Mouse (Mus musculus) spleen, adult 2 months (tissue): Measurements from ENCODE around the gene Hist1h2af. TPM values are rescaled to one million over a fixed set of nuclear protein-coding genes. Genes with fewer than 3 reads are reported as not detected.

Experiments used
- DNase-seq, 2 experiments: peaks; one replicate each; pipeline versions ENCODE4 v3.0.0 to v3.0.0-alpha.2; 2012 to 2021; ENCODE audit warnings: low spot score in 2 of 2, low read depth in 1 of 2
- H3K27ac ChIP-seq: fragments of 200-500 bp; 2 replicates; pipeline ENCODE4 v1.5.1; 2012; ENCODE audit warnings: low read length, inconsistent platforms; ENCODE audit not compliant: insufficient read depth
- H3K27me3 ChIP-seq: fragments of 200-500 bp; 2 replicates; pipeline ENCODE4 v1.6.1; 2012; ENCODE audit warnings: mild to moderate bottlenecking, moderate library complexity, low read length, inconsistent platforms; ENCODE audit not compliant: control insufficient read depth, insufficient read depth
- H3K36me3 ChIP-seq: fragments of 200-500 bp; 2 replicates; pipeline ENCODE4 v1.6.1; 2012; ENCODE audit warnings: mild to moderate bottlenecking, low read length, inconsistent platforms; ENCODE audit not compliant: control insufficient read depth, insufficient read depth
- H3K4me1 ChIP-seq: fragments of 200-500 bp; 2 replicates; pipeline ENCODE4 v1.6.1; 2011; ENCODE audit warnings: inconsistent platforms; ENCODE audit not compliant: control insufficient read depth, insufficient read depth, insufficient read length
- H3K4me3 ChIP-seq: fragments of 200-500 bp; 2 replicates; pipeline ENCODE4 v1.5.1; 2011; ENCODE audit warnings: mild to moderate bottlenecking, inconsistent platforms; ENCODE audit not compliant: insufficient read depth, insufficient read length; ENCODE audit errors: extremely low read depth
- CTCF ChIP-seq: fragments of 200-500 bp; IDR thresholded peaks from 2 replicates; pipeline ENCODE4 v1.5.1; 2011; ENCODE audit warnings: mild to moderate bottlenecking, inconsistent platforms; ENCODE audit not compliant: insufficient read depth, insufficient read length, insufficient replicate concordance; ENCODE audit errors: extremely low read depth
- POLR2A ChIP-seq: fragments of 200-500 bp; IDR thresholded peaks from 2 replicates; pipeline ENCODE4 v1.6.1; 2011; ENCODE audit warnings: low read depth, low read length, inconsistent platforms
- WGBS: fragments of 180-500 bp; shearing (Covaris S2); methylation state at CpG from one replicate; pipeline ENCODE4 v1.1.7; 2018; 5-methylcytosine and 5-hydroxymethylcytosine counted together
- polyA plus RNA-seq: library from polyadenylated mRNA; depleted of rRNA; stranded (reverse); fragments of >200 nt; gene quantifications from 2 replicates; pipeline ENCODE4 v1.2.3, GENCODE M21; 2012

Gene Hist1h2af
- polyA plus RNA-seq, 1 experiment = 733 TPM

DNA sequence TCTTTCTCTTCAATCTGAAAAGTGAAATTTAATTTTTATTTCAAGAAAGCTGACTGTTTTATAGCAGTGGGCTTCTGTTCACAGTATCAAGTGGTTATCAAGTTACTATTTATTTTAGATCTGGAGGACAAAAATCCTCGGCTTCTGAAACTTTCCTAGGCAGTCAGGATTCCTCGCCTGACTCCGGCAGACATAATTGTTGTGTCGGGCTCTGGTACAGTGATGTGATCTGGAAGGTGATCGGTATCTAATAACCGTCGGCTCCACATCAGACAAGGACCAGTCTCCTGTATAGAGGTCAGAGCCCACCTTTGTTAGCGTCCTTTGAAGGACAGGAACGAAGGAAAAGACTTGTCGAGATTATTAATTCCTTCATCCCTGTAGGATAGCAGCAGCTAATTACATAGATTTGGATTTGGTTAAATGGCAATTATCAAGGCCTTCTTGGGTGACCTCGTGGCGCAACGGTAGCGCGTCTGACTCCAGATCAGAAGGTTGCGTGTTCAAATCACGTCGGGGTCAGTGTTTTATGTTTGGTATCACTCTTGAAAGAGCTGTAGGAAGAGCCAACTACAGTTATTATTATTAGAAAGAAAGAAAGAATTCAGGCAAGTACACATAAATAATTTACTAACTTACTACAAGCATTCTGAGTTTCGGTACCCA is 35.9 kb upstream of the Hist1h2af start:
- no peak for TF ChIP-seq CTCF
- TF ChIP-seq POLR2A = no peak
- no peaks in the 10 kb centered on the region for H3K27me3 ChIP-seq
- no peak overlapping the region for H3K27ac ChIP-seq
- 62% methylated on average over 19 of the region's 19 CpGs for WGBS
- H3K4me1 ChIP-seq = no peaks in the 10 kb centered on the region
- H3K36me3 ChIP-seq = no peaks in the 10 kb centered on the region
- H3K4me3 ChIP-seq = no peak overlapping the region
- DNase-seq = no peak

DNA sequence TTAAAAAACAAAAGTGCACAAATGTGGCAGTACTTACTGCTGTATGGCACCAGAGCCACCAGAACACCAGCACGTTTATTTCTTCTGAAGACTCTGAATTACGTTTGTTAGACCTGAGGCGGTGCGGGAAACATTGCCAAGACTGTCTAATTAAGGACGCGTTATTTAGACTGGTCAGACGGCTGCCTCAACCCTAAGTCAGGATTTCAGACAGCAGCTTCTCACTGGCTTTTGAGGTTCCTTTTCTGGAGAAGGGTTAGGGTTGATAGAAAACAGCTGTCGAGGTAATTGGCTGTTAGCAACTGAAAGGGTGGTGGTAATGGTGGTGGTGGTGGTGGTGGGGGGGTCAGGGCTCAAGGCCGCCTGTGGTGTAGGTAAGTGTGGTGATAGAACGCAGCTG is 35.1 kb upstream of the Hist1h2af start:
- Histone ChIP-seq H3K36me3 (no peaks in the 10 kb centered on the region), H3K27me3 (no peaks in the 10 kb centered on the region), H3K27ac (no peak overlapping the region), H3K4me3 (no peak overlapping the region), H3K4me1 (no peaks in the 10 kb centered on the region)
- TF ChIP-seq CTCF (no peak), POLR2A (no peak)
- DNase-seq = no peak
- WGBS = 54% methylated on average over 10 of the region's 10 CpGs

DNA sequence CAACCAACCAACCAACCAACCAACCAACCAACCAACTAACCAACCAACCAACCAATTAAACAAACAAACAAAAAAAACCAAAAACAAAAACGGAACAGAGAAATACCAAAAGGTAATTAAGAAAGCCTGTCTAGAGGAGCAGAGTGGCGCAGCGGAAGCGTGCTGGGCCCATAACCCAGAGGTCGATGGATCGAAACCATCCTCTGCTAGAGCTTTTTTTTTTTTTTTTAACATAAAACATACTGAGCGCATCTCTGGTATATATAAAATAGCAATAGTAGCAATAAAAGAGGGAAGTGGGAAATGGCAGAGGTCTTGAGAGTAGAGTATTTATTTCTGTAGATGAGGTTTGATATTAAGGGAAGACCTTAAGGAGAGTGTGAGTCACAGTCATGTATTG is 33.8 kb upstream of the Hist1h2af start:
- H3K36me3 ChIP-seq = no peaks in the 10 kb centered on the region
- 70% methylated on average over 7 of the region's 7 CpGs for WGBS
- no peak for TF ChIP-seq POLR2A
- TF ChIP-seq CTCF = no peak
- no peak overlapping the region for H3K27ac ChIP-seq
- no peak overlapping the region for H3K4me3 ChIP-seq
- H3K4me1 ChIP-seq = no peaks in the 10 kb centered on the region
- DNase-seq = no peak
- no peaks in the 10 kb centered on the region for H3K27me3 ChIP-seq

DNA sequence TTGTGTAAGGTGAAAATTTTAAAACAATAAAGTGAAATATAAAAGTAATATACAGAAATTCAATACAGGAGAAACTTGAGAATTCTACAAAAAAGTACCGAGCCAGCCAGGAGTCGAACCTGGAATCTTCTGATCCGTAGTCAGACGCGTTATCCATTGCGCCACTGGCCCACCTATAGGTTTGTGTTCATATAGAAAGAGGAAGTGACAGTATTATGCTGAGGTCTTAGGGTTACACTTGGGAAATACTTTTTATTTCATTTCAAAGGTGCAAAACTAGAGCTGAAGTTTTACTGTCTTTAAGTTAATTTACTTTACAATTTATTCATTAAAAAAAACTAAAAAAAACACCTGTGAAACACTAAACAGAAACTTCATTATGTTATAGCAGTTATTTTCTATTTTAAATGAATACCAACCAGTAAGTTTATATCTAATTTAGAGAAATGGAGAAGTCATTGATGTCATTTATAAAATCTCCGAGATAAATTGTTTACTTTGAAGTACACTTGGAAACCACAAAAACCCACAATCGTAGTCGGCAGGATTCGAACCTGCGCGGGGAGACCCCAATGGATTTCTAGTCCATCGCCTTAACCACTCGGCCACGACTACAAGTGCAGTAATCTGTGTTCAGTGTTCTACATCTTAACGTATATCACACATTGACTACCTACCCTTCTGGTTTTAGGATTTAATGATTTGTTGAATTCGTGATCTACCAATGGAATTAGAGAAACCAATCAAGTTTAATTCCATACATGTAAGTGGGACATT is 33.1 kb upstream of the Hist1h2af start:
- Histone ChIP-seq H3K27ac (no peak overlapping the region), H3K36me3 (no peaks in the 10 kb centered on the region), H3K27me3 (no peaks in the 10 kb centered on the region), H3K4me3 (no peak overlapping the region), H3K4me1 (no peaks in the 10 kb centered on the region)
- TF ChIP-seq POLR2A (no peak), CTCF (no peak)
- DNase-seq = peak in 1 of 2 experiments; percentile 40
- WGBS = 15% methylated on average over 17 of the region's 17 CpGs

DNA sequence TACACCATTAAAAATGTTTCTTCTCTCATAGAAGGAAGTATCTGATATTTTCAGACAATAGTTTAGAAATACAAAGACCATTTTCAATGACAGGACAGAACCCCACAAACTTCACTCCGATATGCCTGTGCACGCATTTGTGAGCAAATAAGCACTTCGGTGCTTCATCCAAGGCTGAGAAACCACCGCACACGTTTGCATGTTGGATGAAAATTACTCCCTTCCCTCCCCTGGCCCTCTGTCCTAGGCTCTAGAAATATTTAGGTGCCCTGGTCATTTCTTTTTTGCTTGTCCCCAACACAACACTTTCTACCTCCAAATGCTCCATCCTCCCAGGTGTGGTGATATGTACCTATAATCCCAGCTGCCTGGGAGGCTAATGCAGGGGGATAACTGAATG is 32.2 kb upstream of the Hist1h2af start:
- WGBS = 73% methylated on average over 5 of the region's 5 CpGs

DNA sequence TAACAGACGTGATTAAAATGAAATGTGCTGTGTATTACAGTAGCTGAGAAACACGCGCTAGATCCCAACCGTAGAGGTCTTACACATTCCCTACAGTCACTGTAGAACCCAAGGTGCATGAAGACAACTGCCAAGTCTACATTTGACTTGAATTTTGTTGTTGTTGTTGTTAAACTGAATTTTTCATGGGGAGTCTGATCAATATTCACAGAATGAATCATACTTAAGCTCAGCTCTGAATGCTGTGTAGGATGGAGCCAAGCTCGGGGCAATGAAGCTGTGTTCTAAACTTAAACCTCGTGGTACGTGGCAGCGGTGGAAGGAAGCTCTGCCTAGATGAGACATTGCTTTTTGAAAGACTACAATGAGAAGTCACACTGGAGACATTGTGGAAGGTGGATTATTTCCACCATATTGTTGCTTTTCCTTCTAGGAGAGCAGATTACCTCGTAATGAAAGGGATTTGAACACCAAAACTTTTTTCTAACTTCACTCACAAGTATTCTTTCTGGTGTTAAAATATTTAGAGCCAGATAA is 31.6 kb upstream of the Hist1h2af start:
- no peaks in the 10 kb centered on the region for H3K27me3 ChIP-seq
- TF ChIP-seq CTCF (no peak), POLR2A (no peak)
- DNase-seq = no peak
- WGBS = 80% methylated on average over 9 of the region's 9 CpGs
- no peaks in the 10 kb centered on the region for H3K36me3 ChIP-seq
- no peaks in the 10 kb centered on the region for H3K4me1 ChIP-seq
- H3K4me3 ChIP-seq = no peak overlapping the region
- no peak overlapping the region for H3K27ac ChIP-seq

More for the DNA sequence above, 32.2 kb upstream of the Hist1h2af start:
- TF ChIP-seq POLR2A (no peak), CTCF (no peak)
- Histone ChIP-seq H3K4me1 (no peaks in the 10 kb centered on the region), H3K4me3 (no peak overlapping the region), H3K27ac (no peak overlapping the region), H3K27me3 (no peaks in the 10 kb centered on the region), H3K36me3 (no peaks in the 10 kb centered on the region)
- DNase-seq = no peak
